Mouse (Mus musculus): ENCODE measurements around the gene Tcaf1. TPM values are rescaled to one million over a fixed set of nuclear protein-coding genes. Genes with fewer than 3 reads are reported as not detected.

The Tcaf1 gene
- total RNA-seq (2023): not detected in 4 replicates

DNA sequence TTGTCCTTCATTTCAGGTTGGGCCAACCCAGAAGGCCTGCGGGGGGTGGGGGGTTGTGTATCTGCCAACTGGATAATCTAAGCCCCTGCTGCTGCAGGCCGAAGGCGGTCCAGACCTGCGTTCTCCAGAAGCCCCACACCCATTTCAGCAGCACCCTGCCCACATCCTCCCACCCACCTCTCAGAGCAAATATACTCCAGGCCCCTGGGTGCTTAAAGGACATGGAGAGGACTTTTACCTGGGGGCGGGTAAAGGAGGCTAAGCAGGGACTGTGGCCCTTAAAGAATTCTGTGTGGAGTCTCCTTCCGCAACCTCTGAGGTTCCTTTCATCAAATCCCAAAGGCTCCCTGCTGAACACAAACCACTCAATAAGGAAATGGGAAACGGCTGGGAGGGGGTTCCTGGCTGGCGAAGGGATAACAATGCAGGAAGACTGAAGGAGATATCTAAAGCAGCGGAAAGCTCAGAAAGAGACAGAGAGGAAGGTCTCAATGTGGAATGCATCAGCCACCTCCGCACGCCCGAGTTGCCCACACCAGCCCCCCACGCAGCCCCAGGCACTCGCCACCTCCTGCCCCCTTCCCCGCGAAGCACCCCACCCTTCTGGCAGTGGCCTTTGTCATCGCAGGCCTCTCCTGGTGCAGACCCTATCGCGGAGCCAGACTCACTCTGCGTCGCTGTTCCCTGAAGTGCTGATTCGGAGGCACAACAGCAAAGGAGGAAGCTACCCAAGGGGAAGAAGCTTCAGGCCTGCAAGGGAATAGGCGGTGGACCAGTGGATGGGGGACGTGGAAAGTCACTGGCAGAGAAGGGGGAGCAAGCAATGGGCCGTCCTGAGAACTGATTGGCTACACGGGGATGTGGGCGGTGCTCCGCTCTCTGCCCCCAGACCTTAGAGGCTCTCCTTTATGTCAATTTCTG lies at the start of gene Tcaf1:
Tcaf1 (minus strand) TSS at position 798 of the 921 bp plus-strand sequence.

DNA sequence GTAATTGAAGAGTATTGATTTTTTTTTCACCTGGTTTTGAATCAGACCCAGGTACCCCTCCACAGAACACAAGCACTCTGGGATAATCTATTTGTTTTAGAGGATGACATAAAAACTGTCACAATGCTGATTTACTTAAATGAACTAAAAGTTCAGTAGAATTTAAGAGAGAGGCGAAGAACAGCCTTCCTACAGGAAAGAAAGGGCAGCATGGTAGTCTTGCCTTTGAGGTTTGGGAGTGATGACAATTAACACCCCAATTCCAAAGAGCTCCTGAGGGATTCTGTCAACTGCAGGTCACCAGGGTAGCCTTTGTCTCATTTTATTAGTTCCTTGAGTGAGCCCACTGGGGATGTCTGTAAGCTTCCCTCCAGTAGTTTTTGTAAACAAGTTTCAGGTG lies 46.2 kb upstream of the Tcaf1 start, which contains the start of gene Olfr38:
Olfr38 (plus strand) TSS at position 301 of the 400 bp plus-strand sequence.

DNA sequence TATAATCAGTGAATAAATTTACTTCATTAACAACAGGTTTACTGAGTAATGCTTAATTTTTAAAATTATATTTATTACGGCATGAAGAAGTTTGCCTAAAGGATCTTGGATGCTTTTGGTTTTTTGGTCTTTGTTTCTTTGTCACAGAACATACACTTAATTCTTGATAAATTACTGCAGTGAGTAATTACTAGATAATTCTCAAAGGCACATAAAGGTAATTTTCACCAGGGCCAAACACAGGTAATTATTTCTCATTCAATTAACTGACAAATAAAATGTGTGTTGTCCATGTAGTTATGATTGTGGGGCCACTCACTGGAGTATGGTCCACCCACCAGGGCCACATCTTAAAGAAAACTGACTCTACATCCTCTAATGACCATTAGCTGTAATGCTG lies 29.2 kb upstream of the Tcaf1 start, which contains the start of gene Olfr453:
Olfr453 (plus strand) TSS at position 301 of the 400 bp plus-strand sequence.

DNA sequence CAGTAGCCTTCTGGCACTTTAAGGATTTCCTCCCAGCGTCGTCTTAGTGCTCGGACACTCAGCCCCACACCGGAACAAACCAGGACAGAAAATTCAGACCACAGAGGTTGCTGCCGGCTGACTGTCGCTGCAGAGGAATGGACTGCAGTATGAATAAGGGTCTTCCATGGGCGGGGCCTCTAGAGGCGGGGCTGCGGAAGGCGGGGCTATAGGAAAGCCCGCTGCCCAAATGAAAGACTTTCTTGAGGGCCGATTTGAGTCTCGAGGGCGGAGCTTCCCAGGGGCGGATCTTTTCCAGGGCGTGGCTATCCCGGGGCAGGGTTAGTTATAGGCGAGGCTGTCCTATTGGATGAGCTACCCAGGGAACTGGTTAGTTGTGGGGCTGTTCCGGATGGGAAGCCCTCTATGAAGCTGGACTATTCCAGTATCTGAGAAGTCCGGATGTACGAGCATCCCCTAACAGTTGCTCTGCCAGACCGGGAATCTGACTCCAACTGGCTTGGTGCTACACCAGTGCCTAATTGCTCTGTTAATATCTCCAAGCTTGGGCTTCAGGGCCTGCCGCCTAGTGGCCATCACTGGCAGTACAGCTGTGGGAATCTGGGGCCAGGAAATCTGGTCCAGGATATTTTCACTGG lies 64.9 kb downstream of the Tcaf1 start, which contains the start of gene Tcaf2:
Tcaf2 (minus strand) TSS at position 343 of the 638 bp plus-strand sequence.

Other genes starting within 250 kb of the Tcaf1 start
- gene Olfr458, start 244.9 kb downstream of the Tcaf1 start, total RNA-seq (2023): not detected in 4 replicates
- gene Olfr457, start 233.8 kb downstream of the Tcaf1 start, total RNA-seq (2023): not detected in 4 replicates
- not detected in 4 replicates for gene Olfr456, start 222.9 kb downstream of the Tcaf1 start, total RNA-seq (2023)
- gene Olfr455, start 162.5 kb downstream of the Tcaf1 start, total RNA-seq (2023): not detected in 4 replicates
- gene Tcaf3, start 112.4 kb downstream of the Tcaf1 start, total RNA-seq (2023): not detected in 4 replicates
- gene Tcaf2, start 64.8 kb downstream of the Tcaf1 start, total RNA-seq (2023): not detected in 4 replicates
- not detected in 4 replicates for gene Olfr453, start 29.3 kb upstream of the Tcaf1 start, total RNA-seq (2023)
- gene Olfr38, start 46.3 kb upstream of the Tcaf1 start, total RNA-seq (2023): not detected in 4 replicates
- gene Olfr452, start 75.0 kb upstream of the Tcaf1 start, total RNA-seq (2023): not detected in 4 replicates
- not detected in 4 replicates for gene Olfr450, start 101.9 kb upstream of the Tcaf1 start, total RNA-seq (2023)
- not detected in 4 replicates for gene Olfr449, start 124.3 kb upstream of the Tcaf1 start, total RNA-seq (2023)
- not detected in 4 replicates for gene Olfr448, start 180.4 kb upstream of the Tcaf1 start, total RNA-seq (2023)
- not detected in 4 replicates for gene Olfr447, start 198.8 kb upstream of the Tcaf1 start, total RNA-seq (2023)
- not detected in 4 replicates for gene Olfr446, start 211.3 kb upstream of the Tcaf1 start, total RNA-seq (2023)
- not detected in 4 replicates for gene Olfr444, start 239.0 kb upstream of the Tcaf1 start, total RNA-seq (2023)

Data from B cell, adult 62 days (primary cell).